ENCODE assay signal across 11 mouse cellular contexts in the genomic region with DNA sequence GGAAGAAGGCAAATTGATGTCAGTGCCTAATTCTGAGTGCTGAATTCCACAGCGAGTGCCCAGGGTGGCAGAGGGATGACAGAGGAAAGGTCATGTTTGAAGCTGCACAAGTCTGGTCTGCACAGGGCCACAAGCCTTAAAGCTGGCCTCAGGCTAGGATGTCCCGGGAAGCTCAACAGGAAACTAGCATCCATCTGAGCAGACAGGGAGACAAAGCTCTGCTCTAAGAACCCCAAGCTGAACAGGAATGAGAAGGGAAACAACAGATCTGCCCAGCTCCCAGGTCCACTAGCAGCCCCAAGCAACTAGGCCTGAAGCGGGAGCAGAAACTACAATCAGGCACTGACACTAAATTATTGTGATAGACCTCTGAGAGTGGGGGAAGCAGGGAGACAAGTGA. TPM values are rescaled to one million over a fixed set of nuclear protein-coding genes. Genes with fewer than 3 reads are reported as not detected.
A peak's percentile ranks its signal among the peaks of the same experiment; 100 is the strongest.
DNase-seq lines count a peak whose midpoint lies in the region; ATAC-seq and TF ChIP-seq lines count a peak whose summit lies in the region.
"Had no signal": no experiment of that assay in that cellular context is flagged by ENCODE, and none has a peak within 500 bp of the region (broad histone marks: within the 10 kb centered on the region; RNA-seq: fewer than 3 reads in every experiment).

No protein-coding gene starts in this region.

- H3K4me3 ChIP-seq in cortical plate, adult 2 months (ENCODE audit: insufficient read depth, low read length): no peak overlapping the region; the same call in 1 of the 2 replicates
- peak overlapping the region; percentile 81 for H3K4me3 ChIP-seq in heart, embryonic 16.5 days (ENCODE audit: low read length)
- H3K4me3 ChIP-seq in midbrain, embryonic 12.5 days: peak overlapping the region; percentile 66

- no peaks in the 10 kb centered on the region for H3K9me3 ChIP-seq in heart, embryonic 16.5 days (replicated peaks; ENCODE audit: control insufficient read depth, low read length)
- H3K9me3 ChIP-seq in midbrain, embryonic 12.5 days: no peaks in the 10 kb centered on the region

- H3K4me1 ChIP-seq in cortical plate, adult 2 months (ENCODE audit: control insufficient read depth, insufficient read depth, low read length): no peaks in the 10 kb centered on the region
- peaks cover 10% of the 10 kb centered on the region for H3K4me1 ChIP-seq in heart, embryonic 16.5 days (ENCODE audit: control insufficient read depth, insufficient read depth, low read length)
- peaks cover 41% of the 10 kb centered on the region for H3K4me1 ChIP-seq in midbrain, embryonic 12.5 days

- H3K27ac ChIP-seq in cortical plate, adult 2 months (ENCODE audit: insufficient read depth, low read length): peak overlapping the region; percentile 76; the same call in 1 of the 2 replicates
- peak overlapping the region; percentile 96 for H3K27ac ChIP-seq in heart, embryonic 16.5 days (ENCODE audit: low read length)
- peak overlapping the region; percentile 86 for H3K27ac ChIP-seq in midbrain, embryonic 12.5 days (replicated peaks)
- H3K27ac ChIP-seq: kidney, postnatal 0 days had no signal

- WGBS in heart, embryonic 16.5 days: 29% methylated on average over 3 of the region's 3 CpGs
- 30% methylated on average over 3 of the region's 3 CpGs for WGBS in midbrain, embryonic 12.5 days

- no peaks in the 10 kb centered on the region for H3K36me3 ChIP-seq in heart, embryonic 16.5 days (ENCODE audit: control insufficient read depth, insufficient read depth)
- no peaks in the 10 kb centered on the region for H3K36me3 ChIP-seq in midbrain, embryonic 12.5 days

- peak; percentile 4 for DNase-seq in gastrocnemius, postnatal 10 days
- no peak for DNase-seq in gastrocnemius, postnatal 14 days
- no peak for DNase-seq in kidney, adult 11 months
- DNase-seq in left cerebral cortex, postnatal 10 days (ENCODE audit: extremely low spot score in 1 of 2, low spot score in 2 of 2): no peak
- DNase-seq: cerebellum, adult 11-12 months; right cerebral cortex, adult 18-20 months had no signal

- no peak for ATAC-seq in heart, embryonic 16.5 days (replicated peaks; ENCODE audit: extremely low read depth, insufficient read depth, low FRiP score)
- ATAC-seq in midbrain, embryonic 12.5 days (ENCODE audit: low FRiP score, low read depth): no peak
- ATAC-seq in granulocyte monocyte progenitor cell, adult 5-6 weeks (replicated peaks; ENCODE audit: poor library complexity, severe bottlenecking): no peak

- TF ChIP-seq CTCF in cortical plate, adult 2 months (IDR thresholded peaks at IDR 0.05; ENCODE audit: extremely low read depth, insufficient read depth, low read length): no peak

- TF ChIP-seq POLR2A in cortical plate, adult 2 months (IDR thresholded peaks at IDR 0.05; ENCODE audit: extremely low read depth, insufficient read depth, low read length): no peak

- no peaks in the 10 kb centered on the region; the same call in 1 of the 2 replicates for H3K27me3 ChIP-seq in heart, embryonic 16.5 days (ENCODE audit: control insufficient read depth, insufficient read depth, low read length)
- H3K27me3 ChIP-seq in midbrain, embryonic 12.5 days: no peaks in the 10 kb centered on the region; the same call in 1 of the 2 replicates

- intact Hi-C loops in gastrocnemius, postnatal 14 days (cut with DNase I; ENCODE audit: low total_unique reads): loop anchor here (10.0 kb wide), 1 partner anchor 1105 kb away; no protein-coding TSS in a partner anchor
- intact Hi-C loops in left cerebral cortex, postnatal 10 days (cut with DNase I): loop anchor here (5.0 to 10.0 kb wide), 4 partner anchors 275 to 1158 kb away; no protein-coding TSS in a partner anchor

- H3K9ac ChIP-seq in heart, embryonic 16.5 days (ENCODE audit: low read length): peak overlapping the region; percentile 95
- peak overlapping the region; percentile 92; the same call in 1 of the 2 replicates for H3K9ac ChIP-seq in midbrain, embryonic 12.5 days (replicated peaks)

- H3K4me2 ChIP-seq in heart, embryonic 16.5 days (ENCODE audit: low read depth, low read length): peak overlapping the region; percentile 84
- H3K4me2 ChIP-seq in midbrain, embryonic 12.5 days (replicated peaks): peak overlapping the region; percentile 96

RNA-seq across cellular contexts. Expression of a gene that starts 8.6 kb away (rescaled TPM):
- 100 to 1,000 TPM; 110 TPM for total RNA-seq in gastrocnemius, postnatal 10 days (2021)
- total RNA-seq in gastrocnemius, postnatal 14 days (2021): 100 to 1,000 TPM; 111 to 116 TPM
- polyA plus RNA-seq in cortical plate, adult 2 months (2012; rRNA removed): 9.4 and 9.8 TPM in 2 replicates
- 25.6 and 28.5 TPM in 2 replicates for polyA plus RNA-seq in heart, embryonic 16.5 days (2015; fragmentation: Nextera tagmentation; extraction: Ambion mirVana)
- 63.2 and 65.7 TPM in 2 replicates for polyA plus RNA-seq in midbrain, embryonic 12.5 days (2016; fragmentation: Nextera tagmentation; extraction: Ambion mirVana)
- 0.45 and 2.6 TPM in 2 replicates for total RNA-seq in granulocyte monocyte progenitor cell, adult 5-6 weeks (2014; fragmentation: Nextera tagmentation)
- total RNA-seq in granulocyte monocyte progenitor cell, adult 5-6 weeks (2017): 0.98 TPM in 1 of 2 replicates, not detected in the other
- total RNA-seq in left cerebral cortex, postnatal 10 days (2021): 10 to 100 TPM; 40.7 to 45.6 TPM

RNA-seq across cellular contexts. Expression of a gene that starts 9.2 kb away (rescaled TPM):
- total RNA-seq in gastrocnemius, postnatal 10 days (2021): 10 to 100 TPM; 66.2 to 68.1 TPM
- total RNA-seq in gastrocnemius, postnatal 14 days (2021): 10 to 100 TPM; 48.7 to 53.2 TPM
- polyA plus RNA-seq in cortical plate, adult 2 months (2012; rRNA removed): 122 and 126 TPM in 2 replicates
- 168 and 184 TPM in 2 replicates for polyA plus RNA-seq in heart, embryonic 16.5 days (2015; fragmentation: Nextera tagmentation; extraction: Ambion mirVana)
- 319 and 321 TPM in 2 replicates for polyA plus RNA-seq in midbrain, embryonic 12.5 days (2016; fragmentation: Nextera tagmentation; extraction: Ambion mirVana)
- 102 and 146 TPM in 2 replicates for total RNA-seq in granulocyte monocyte progenitor cell, adult 5-6 weeks (2014; fragmentation: Nextera tagmentation)
- 215 and 273 TPM in 2 replicates for total RNA-seq in granulocyte monocyte progenitor cell, adult 5-6 weeks (2017)
- 100 to 1,000 TPM; 131 to 137 TPM for total RNA-seq in left cerebral cortex, postnatal 10 days (2021)

RNA-seq across cellular contexts. Expression of a gene that starts 54.4 kb away (rescaled TPM):
- 1 to 10 TPM; 1.3 to 2.3 TPM for total RNA-seq in gastrocnemius, postnatal 10 days (2021)
- 1 to 10 TPM; 1.8 to 1.9 TPM for total RNA-seq in gastrocnemius, postnatal 14 days (2021)
- polyA plus RNA-seq in cortical plate, adult 2 months (2012; rRNA removed): 1.1 and 1.2 TPM in 2 replicates
- 0.70 and 1.6 TPM in 2 replicates for polyA plus RNA-seq in heart, embryonic 16.5 days (2015; fragmentation: Nextera tagmentation; extraction: Ambion mirVana)
- 0.68 and 0.98 TPM in 2 replicates for polyA plus RNA-seq in midbrain, embryonic 12.5 days (2016; fragmentation: Nextera tagmentation; extraction: Ambion mirVana)
- 0.77 and 0.81 TPM in 2 replicates for total RNA-seq in granulocyte monocyte progenitor cell, adult 5-6 weeks (2014; fragmentation: Nextera tagmentation)
- total RNA-seq in granulocyte monocyte progenitor cell, adult 5-6 weeks (2017): 2.8 and 2.9 TPM in 2 replicates
- 1 to 10 TPM; 3.2 to 5.4 TPM for total RNA-seq in left cerebral cortex, postnatal 10 days (2021)

Comparison
In these comparisons a context has a peak if more than half of its experiments do, and no peak if none do; other contexts are left out.
1. RNA of a gene that starts 8.6 kb away (total RNA-seq): 111 to 116 TPM in gastrocnemius, postnatal 14 days, 110 TPM in gastrocnemius, postnatal 10 days and 40.7 to 45.6 TPM in left cerebral cortex, postnatal 10 days; 0.45 to 2.6 TPM in granulocyte monocyte progenitor cell, adult 5-6 weeks; every median in the first group is over 10 times any median in the second.
2. Peak in every context shown above with its lines, with median percentiles within 50 percentile points of each other: H3K27ac ChIP-seq.